Mouse (Mus musculus) intestine, postnatal 0 days (tissue): Measurements from ENCODE around the gene Col28a1. TPM values are rescaled to one million over a fixed set of nuclear protein-coding genes. Genes with fewer than 3 reads are reported as not detected.

Source experiments
- ATAC-seq: fragments of 200-750 bp; cut with Nextera tagmentation; 2 replicates; pipeline ENCODE4 v1.8.0; 2017; ENCODE audit warnings: mild to moderate bottlenecking, moderate TSS enrichment, moderate library complexity
- H3K27ac ChIP-seq: fragments of 300-500 bp; sonication (generic); 2 replicates; pipeline ENCODE4 v1.5.1; 2014; ENCODE audit warnings: mild to moderate bottlenecking, low read depth, low read length, moderate library complexity
- H3K27me3 ChIP-seq: fragments of 300-500 bp; sonication (generic); replicated peaks from 2 replicates; pipeline ENCODE4 v1.6.1; 2014; ENCODE audit warnings: low read length, mixed read lengths; ENCODE audit not compliant: control insufficient read depth, insufficient read depth
- H3K36me3 ChIP-seq: fragments of 300-500 bp; sonication (generic); 2 replicates; pipeline ENCODE4 v1.6.1; 2014; ENCODE audit warnings: mild to moderate bottlenecking, moderate library complexity; ENCODE audit not compliant: control insufficient read depth, insufficient read depth
- H3K4me1 ChIP-seq: fragments of 300-500 bp; sonication (generic); replicated peaks from 2 replicates; pipeline ENCODE4 v1.6.1; 2014; ENCODE audit warnings: antibody characterized with exemption, low read length, mixed read lengths; ENCODE audit not compliant: control insufficient read depth, insufficient read depth
- H3K4me2 ChIP-seq: fragments of 300-500 bp; sonication (generic); replicated peaks from 2 replicates; pipeline ENCODE4 v1.6.1; 2014; ENCODE audit warnings: low read depth, mild to moderate bottlenecking, moderate library complexity
- H3K4me3 ChIP-seq: fragments of 300-500 bp; sonication (generic); 2 replicates; pipeline ENCODE4 v1.5.1; 2014; ENCODE audit warnings: low read depth, low read length
- H3K9ac ChIP-seq: fragments of 300-500 bp; sonication (generic); 2 replicates; pipeline ENCODE4 v1.6.1; 2014; ENCODE audit warnings: mild to moderate bottlenecking, low read depth, low read length
- H3K9me3 ChIP-seq: fragments of 300-500 bp; sonication (generic); 2 replicates; pipeline ENCODE4 v1.6.1; 2016; ENCODE audit warnings: mixed run types; ENCODE audit not compliant: control insufficient read depth
- CTCF ChIP-seq: sonication (generic); IDR thresholded peaks from 2 replicates; pipeline ENCODE4 v1.5.1; 2016; ENCODE audit warnings: low read depth, mild to moderate bottlenecking, control low read depth, antibody characterized with exemption, moderate library complexity
- WGBS: fragments of 180-500 bp; shearing (Covaris S2); extraction: QIAGEN DNeasy Blood & Tissue Kit; methylation state at CpG from one replicate; pipeline ENCODE4 v1.1.7; 2014; 5-methylcytosine and 5-hydroxymethylcytosine counted together
- polyA plus RNA-seq: library from polyadenylated mRNA; unstranded; fragments of >200 nt; fragmentation: Nextera tagmentation; extraction: Ambion mirVana; gene quantifications from 2 replicates; pipeline ENCODE4 v1.2.1, GENCODE M21; 2015

The Col28a1 gene
- polyA plus RNA-seq, 1 experiment from 2014 or later = 0.77 TPM

DNA sequence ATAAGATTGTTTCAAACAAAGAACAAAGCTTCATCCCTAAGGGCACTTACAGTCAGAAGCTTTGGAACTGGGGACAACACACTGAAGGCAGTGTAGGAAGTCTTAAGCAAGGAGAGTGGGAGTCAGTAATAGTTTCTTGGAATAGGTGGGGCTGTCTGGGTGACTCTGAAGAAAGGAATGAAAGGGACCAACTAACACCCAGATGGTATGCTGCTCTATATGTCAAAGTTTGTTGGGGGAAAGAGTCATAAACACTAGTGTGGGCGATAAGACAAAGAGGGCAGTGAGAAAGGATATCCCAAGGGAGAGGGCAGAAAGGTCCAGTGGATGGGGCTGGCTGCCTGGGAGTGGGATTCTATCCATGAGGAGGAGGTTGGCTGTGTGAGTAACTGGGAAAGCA lies 20.3 kb downstream of the Col28a1 start:
- Histone ChIP-seq H3K9me3 (no peaks in the 10 kb centered on the region), H3K4me1 (no peaks in the 10 kb centered on the region), H3K4me2 (no peak overlapping the region), H3K27me3 (no peaks in the 10 kb centered on the region), H3K4me3 (no peak overlapping the region), H3K27ac (no peak overlapping the region), H3K9ac (no peak overlapping the region), H3K36me3 (no peaks in the 10 kb centered on the region)
- no peak for TF ChIP-seq CTCF
- 71% methylated on average over 1 of the region's 1 CpGs for WGBS
- no peak for ATAC-seq

DNA sequence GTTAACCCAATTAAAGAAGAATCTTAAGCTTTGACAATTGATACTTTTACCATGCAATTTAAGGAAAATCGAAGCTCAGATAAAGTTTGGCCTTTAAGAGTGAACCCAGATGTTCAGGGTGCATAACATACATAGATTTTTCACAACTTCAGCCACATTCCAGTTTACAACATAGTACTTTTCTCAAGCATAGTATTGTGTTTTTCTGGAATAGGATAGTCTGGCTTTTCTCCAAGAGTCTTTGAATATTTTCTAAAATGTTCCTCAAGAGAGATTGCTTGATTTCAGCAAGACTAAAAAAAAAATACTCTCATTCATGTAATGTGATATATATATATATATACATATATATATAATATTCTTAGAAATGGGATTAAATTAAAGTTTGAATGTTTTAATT lies 27.7 kb downstream of the Col28a1 start:
- no peak overlapping the region for H3K4me3 ChIP-seq
- 55% methylated on average over 1 of the region's 1 CpGs for WGBS
- no peak for TF ChIP-seq CTCF

DNA sequence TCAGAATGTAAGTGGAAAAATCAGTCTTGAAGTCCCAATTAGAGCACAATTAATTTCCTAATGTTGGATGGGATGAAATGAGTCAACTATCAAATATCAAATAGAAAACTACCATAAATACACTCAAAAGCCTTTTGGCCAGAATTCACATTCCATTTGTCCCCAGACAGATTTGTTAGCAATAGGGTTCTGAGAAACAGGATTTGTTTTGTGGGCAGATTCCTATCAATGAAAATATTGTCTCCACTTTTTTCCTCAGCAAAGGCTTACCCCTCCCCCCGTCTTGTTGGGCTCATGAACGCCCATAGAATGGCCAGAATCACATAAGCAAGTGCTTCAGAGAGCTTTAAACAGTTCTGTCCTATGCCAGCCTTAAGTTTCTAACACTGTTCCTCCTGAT lies 32.4 kb downstream of the Col28a1 start:
- WGBS = 51% methylated on average over 2 of the region's 2 CpGs
- Histone ChIP-seq H3K4me1 (no peaks in the 10 kb centered on the region), H3K4me2 (no peak overlapping the region), H3K36me3 (no peaks in the 10 kb centered on the region), H3K9me3 (no peaks in the 10 kb centered on the region), H3K4me3 (no peak overlapping the region), H3K27me3 (no peaks in the 10 kb centered on the region), H3K27ac (no peak overlapping the region), H3K9ac (no peak overlapping the region)
- no peak for ATAC-seq
- no peak for TF ChIP-seq CTCF

More for the DNA sequence above, 27.7 kb downstream of the Col28a1 start:
- Histone ChIP-seq H3K4me2 (no peak overlapping the region), H3K9me3 (no peaks in the 10 kb centered on the region), H3K36me3 (no peaks in the 10 kb centered on the region), H3K27me3 (no peaks in the 10 kb centered on the region), H3K4me1 (no peaks in the 10 kb centered on the region), H3K9ac (no peak overlapping the region), H3K27ac (no peak overlapping the region)
- no peak for ATAC-seq

DNA sequence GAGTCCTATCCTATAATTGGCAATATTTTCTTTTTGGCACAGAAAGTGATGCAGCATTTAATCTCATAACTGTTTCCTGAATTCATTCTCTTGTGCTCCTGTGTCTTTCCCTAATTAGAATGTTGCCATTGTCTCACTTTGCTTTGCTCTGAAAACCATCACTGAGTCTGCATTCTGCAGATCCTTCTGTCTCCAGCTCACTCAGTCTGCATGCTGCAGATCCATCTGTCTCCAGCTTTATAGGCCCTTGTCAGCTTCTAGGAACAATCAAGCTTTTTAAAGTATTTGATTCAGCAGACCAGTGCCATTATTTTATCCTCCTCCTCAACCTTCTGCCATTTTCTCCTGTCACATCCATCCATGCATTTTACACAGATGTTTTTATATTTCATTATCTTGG lies 35.3 kb downstream of the Col28a1 start:
- ATAC-seq = no peak
- Histone ChIP-seq H3K36me3 (no peaks in the 10 kb centered on the region), H3K4me3 (no peak overlapping the region), H3K9me3 (no peaks in the 10 kb centered on the region), H3K4me2 (no peak overlapping the region), H3K27ac (no peak overlapping the region), H3K27me3 (no peaks in the 10 kb centered on the region), H3K4me1 (no peaks in the 10 kb centered on the region), H3K9ac (no peak overlapping the region)
- TF ChIP-seq CTCF = no peak

DNA sequence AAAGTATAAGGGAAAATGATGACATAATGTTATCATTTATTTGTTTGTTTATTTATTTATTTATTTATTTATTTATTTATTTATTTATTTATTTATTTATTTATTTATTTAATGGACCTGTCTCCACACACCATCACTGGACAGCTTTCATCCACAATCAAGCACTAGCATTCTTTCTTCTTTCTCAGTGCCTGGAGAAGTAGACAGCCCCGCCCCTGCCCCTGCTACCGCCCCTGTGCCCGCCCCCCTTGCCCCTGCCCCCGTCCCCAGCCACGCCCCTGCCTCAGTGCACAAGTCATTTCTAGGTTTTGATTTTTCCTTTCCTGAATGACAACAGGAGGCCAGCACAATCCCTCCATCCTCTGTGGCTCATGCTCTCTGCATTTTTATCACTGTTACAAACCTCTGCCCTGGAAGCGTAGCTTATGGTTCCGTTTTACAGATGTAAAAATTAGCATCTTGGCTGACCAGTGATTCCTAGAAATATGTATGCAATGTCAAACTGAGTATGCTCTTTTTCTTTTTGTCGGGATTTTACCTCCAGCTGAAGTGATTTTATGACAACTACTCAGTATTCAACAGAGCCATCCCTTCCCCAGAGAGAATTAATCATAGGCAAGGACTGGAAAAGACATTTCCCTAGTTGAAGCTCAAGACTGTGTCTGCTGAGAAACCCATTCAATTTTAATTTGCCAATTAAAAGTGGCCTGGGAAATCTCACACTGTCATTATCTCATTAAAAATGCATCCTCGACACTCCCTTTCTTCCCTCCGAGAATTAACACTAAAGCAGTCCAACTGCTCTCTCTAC lies 39.7 kb downstream of the Col28a1 start:
- no peaks in the 10 kb centered on the region for H3K9me3 ChIP-seq
- ATAC-seq = no peak
- no peaks in the 10 kb centered on the region for H3K4me1 ChIP-seq
- no peak for TF ChIP-seq CTCF
- no peak overlapping the region for H3K9ac ChIP-seq
- H3K27ac ChIP-seq = no peak overlapping the region
- WGBS = 58% methylated on average over 10 of the region's 10 CpGs
- H3K27me3 ChIP-seq = no peaks in the 10 kb centered on the region
- H3K36me3 ChIP-seq = no peaks in the 10 kb centered on the region
- H3K4me3 ChIP-seq = no peak overlapping the region
- H3K4me2 ChIP-seq = no peak overlapping the region

DNA sequence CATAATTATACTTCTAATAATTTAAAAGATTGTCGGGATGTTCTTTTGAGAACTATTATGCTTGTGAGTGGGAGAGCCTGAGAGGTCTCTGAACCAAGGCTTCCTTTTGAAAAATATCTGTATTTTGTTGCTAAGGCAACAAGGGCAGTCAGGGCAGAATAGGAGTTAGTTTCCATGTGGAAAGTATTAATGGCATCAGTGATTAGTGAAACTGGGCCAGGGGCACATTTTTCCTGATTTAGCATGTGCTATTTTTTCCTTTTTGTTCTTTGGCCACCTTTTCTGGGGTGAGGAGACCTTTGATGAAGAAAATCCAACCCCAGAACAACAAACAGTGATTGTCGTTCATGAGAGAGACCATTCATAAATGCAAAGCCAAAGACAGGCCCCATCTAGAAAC lies 43.5 kb downstream of the Col28a1 start:
- no peak overlapping the region for H3K9ac ChIP-seq
- no peaks in the 10 kb centered on the region for H3K36me3 ChIP-seq
- TF ChIP-seq CTCF = no peak
- no peak overlapping the region for H3K4me2 ChIP-seq
- no peak for ATAC-seq
- no peaks in the 10 kb centered on the region for H3K27me3 ChIP-seq
- no peak overlapping the region for H3K27ac ChIP-seq
- no peaks in the 10 kb centered on the region for H3K9me3 ChIP-seq
- no peak overlapping the region for H3K4me3 ChIP-seq
- H3K4me1 ChIP-seq = no peaks in the 10 kb centered on the region
- 91% methylated on average over 2 of the region's 2 CpGs for WGBS
